Mouse (Mus musculus): ENCODE data around the gene Traf4.

Gene Traf4

DNA sequence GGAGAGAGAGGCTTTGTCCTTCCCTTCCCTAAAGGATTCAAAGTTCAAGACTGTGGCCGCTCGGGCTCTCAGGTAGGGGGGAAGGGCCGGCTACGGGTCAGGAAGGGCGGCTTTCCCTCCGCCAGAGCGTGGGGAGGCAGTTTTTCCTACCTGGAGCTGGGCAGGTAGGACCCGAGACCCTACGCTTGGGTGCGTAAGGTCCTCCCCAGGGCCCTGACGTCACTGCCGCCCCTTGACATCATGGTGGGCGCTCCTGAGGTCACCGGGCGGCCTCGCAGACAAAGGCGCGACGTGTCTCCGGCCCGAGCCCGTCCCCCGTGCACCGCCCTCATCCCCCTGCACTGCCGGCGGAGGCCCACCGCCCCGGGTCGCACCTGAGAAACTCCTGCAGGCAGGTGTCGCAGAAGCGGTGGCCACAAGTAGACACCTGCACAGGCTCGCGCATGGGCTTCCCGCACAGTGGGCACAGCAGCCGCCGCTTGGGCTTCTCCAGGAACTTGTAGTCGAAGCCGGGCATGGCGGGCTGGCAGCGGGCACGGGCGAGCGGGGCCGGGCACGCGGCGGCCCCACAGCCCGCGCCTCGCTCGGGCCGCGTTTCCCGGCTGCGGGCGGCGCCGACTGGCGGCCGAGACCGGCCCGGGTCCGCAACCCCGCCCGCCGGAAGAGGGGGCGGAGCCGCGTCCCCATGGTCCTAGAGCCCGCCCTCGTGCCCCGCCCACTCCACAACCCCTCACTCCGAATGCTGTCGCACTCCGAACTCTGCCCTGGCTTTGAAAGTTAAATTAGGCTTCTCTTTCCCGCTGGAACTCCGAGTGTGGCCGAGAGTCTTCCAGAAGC is at the start of gene Traf4:
Gene Traf4, minus strand, starts transcription at position 666 of the 837 bp plus-strand sequence.
- in situ Hi-C loops (cut with MboI, MseI), result no loop called here

DNA sequence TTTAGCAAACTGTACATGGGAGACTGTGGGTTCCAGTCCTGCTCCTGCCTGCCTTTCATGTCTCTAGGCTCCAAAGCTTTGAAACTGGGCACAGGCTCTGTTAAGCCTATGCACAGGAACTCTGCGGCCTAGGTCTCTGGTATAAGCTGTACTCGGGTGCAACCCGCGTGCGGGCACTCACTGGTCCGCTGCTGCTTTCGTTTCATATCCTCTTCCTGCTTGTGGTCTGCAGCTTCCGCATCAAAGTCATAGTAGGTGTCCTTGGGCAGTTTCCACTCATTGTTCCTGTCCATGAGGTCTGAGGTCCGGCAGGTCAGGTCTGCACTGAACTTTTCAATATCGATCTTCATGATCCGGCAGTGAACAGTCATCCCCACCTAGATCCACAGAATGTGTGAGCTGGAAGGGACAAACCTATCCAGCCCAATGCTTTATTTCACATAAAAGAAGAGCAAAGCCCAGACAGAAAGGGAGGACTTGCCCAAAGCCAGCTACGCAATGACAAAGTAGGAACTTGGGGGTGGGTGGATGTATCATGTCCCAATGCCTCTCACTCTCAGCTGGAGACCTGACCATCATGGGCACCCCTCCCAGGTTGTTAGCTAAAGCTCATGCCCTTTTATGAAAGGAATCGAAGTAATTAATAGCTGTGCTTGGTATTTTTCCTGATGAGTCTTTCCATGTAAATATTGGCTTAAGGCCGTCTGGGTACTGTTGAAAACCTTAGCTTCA is 47.9 kb upstream of the Traf4 start:
- in situ Hi-C loops (cut with MboI, MseI), result no loop called here

DNA sequence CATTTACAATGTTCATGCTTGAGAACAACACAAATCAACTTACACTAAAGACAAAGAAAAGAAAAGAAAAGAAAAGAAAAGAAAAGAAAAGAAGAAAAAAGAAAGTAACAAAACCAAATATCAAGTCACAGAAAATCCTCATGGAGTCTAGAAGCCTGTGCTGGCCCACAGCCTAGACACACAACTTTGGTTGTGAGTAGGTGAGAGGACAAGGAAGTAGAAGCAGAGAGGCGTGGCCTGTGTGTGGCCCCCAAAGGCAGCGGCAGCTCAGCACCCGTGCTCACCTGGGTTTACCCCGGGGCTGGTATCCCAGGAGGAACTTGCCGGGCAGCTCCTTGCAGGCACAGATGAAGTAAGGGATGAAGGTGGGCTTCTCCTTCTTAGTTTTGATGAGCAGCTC is 46.1 kb upstream of the Traf4 start:
- in situ Hi-C loops (cut with MboI, MseI), result no loop called here

DNA sequence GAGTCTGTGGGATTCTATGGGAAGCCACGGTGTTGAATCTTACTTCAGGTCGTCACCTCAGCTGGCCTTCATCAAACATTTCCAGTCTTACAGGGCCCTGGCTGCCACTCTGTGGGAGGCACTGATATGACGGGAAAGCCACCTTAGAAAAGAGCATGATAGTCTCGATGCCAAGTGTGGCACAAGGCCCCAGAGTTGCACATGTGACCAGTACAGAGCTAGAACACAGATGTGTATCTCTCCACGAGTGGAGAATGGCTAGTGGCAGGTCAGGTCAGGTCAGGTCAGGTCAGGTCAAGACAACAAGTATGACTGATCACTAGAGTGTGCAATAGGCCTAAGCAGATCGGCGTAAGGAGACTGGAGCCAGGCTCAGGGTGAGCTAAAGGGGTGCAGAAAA is 45.2 kb upstream of the Traf4 start:
- in situ Hi-C loops (cut with MboI, MseI), result no loop called here

DNA sequence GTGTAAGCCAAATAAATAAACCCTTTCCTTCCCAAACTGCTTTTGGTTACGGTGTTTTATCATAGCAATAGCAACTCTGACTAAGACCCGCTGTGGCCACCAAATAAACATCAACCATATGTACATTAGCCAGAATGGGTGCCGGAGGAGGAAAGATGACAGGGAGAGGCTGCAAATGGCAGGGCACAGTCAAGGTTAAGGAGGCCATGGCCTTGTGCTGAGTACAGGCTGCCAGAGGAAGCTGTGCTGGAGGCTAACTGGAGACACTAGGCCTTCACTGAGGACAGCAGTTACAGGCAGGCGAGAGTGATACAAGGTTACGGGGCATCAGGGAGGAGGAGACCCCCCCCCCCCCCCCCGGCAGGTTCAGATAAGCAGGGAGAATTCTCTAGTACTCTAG is 44.5 kb upstream of the Traf4 start:
- in situ Hi-C loops (cut with MboI, MseI), result no loop called here

DNA sequence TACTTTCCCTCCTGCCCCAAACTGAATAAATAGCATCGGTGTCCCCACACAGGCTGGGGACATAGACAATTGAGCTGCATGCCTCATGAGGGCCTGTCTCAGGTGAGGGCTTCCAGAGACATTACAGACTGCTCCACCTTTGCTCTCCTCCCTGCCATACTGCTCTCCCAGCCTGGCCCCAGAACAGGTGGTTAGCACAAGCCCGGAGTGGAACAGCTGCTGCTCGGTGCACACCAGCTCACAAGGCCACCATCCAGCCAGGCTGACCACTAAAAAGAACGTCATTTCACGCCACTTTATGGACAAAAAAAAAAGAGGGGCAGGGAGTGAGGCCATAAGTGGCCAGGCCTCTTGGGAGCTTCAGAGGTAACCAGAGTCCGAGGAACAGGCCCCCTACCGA is 41.8 kb upstream of the Traf4 start:
- in situ Hi-C loops (cut with MboI, MseI), result no loop called here

DNA sequence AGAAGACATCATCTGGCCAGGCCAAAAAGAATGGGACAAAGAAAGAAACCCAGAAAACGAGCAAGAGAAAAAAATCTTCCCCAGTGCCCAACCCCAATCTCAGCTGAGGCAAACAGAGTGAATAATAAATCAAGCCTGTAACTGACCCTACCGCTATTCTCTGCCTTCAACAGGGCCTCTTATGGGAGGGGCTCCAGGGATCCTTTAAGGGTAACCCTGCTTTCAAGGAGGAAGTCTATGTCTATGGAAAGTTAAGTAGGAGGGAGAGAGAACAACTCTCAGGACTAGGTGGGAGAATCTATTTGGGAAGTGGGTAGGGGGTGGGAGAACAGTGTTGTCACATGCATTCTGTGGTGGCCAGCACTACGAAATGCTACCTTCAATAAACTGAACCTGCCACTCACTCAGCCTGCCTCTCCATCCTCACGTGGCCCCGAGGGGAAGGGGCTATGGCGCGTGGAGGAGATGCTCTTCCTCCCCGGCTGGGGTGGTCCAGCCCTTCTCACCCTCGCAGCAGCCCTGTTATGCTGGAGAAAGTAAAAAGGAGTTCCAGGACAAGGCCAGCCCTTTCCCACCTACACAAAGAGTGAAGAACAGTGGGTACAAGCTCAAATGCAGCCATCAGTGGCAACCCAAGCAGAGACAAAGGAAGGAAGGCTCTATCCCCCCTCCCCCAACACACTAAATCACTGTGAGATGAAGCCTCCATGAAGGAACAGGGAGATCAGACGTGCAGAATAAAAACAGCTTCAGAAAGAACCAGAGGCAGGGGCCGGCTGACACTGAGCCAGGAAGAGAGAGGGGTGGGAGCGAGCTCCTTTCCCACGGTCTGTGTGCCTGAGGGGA is 40.2 kb upstream of the Traf4 start:
- in situ Hi-C loops (cut with MboI, MseI), result no loop called here

DNA sequence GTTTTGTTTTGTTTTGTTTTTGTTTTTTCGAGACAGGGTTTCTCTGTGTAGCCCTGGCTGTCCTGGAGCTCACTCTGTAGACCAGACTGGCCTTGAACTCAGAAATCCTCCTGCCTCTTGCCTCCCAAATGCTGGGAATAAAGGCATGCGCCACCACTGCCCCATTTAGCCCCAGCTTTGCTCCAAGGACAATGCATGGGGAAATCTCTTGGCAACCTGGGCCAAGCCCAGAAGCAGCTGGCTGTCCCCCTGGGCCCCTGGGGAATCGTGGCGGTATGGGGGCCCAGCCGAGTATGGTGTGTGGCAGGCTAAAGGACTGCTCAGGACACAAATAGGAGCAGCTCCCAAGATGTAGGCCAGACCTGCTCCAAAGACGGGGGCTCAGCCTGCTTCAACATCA is 38.9 kb upstream of the Traf4 start:
- in situ Hi-C loops (cut with MboI, MseI), result no loop called here

DNA sequence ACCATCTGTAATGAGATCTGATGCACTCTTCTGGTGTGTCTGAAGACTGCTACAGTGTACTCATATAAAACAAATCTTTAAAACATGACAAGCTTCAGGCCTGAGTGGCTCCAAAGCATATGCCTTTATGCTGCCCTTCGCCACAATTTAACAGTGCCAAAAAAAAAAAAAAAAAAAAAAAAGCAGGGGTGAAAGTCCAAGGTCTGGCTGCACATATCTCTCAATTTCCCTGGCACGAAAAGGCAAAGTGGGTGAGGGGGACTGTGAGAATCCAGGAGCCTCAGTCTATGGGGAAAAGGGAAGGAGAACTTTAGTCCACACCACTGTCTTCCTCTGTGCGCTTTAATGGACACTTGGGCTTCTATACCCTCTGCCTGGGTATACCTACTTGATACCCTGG is 37.0 kb upstream of the Traf4 start:
- in situ Hi-C loops (cut with MboI, MseI), result no loop called here

DNA sequence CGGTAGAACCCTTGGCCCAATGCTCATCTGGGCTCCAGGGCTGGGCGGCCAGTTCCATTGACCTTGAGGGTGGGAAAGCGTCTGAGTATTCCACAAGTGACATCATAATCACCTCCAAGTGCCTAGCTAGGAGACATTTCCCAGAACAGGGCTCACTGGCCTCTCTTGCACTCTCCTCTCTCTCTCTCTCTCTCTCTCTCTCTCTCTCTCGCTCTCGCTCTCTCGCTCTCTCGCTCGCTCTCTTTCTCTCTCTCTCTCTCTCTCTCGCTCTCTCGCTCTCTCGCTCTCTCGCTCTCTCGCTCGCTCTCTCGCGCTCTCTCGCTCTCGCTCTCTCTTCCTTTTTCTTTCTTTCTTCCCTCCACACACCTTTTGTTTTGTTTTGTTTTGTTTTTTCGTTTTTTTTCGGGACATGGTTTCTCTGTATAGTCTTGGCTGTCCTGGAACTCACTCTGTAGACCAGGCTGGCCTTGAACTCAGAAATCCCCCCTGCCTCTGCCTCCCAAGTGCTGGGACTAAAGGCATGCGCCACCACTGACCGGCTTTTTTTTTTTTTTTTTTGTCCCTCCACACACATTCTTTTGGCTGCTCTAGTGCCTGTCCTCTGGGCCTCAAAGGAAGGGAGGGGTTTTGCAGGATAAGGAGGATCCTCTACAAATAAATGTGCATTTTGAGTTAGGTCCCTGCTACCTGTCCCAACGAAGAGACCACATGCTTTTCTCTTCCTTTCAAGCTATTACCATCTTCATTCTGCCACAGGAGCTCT is 29.9 kb upstream of the Traf4 start:
- in situ Hi-C loops (cut with MboI, MseI), result no loop called here

DNA sequence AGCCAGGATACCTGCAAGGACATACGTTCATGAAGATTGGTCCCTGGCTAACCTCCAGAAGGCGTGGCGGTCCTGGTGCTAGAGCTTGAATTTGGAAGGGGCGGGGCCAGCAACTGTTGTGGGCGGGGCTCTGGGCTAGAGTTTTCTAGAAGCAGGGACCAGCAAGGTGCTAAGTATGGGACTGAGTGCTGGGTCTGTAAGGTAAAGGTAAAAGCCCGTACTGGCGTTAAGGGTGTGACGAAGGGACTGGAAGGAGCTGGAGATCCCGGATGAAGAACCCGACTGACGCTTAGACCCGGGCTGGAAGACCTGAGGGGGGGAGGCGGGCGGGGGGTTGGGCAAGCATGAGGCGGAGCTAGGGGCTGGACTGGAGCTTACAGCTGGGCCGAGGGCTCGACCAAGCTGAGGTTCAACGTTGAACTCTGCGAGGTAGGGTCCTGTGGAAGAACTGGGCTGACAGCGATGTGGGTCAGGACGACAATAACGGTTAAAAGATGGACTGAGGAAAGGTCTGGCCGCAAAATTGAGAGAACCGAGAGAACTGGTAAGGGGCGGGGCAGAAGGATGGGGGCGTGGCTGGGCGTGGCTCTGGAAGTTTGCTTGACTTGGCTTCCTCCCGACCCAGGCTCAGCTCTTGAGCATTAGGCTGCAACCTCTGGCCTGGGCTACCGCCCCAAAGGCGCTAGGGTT is 29.2 kb upstream of the Traf4 start:
- in situ Hi-C loops (cut with MboI, MseI), result no loop called here

DNA sequence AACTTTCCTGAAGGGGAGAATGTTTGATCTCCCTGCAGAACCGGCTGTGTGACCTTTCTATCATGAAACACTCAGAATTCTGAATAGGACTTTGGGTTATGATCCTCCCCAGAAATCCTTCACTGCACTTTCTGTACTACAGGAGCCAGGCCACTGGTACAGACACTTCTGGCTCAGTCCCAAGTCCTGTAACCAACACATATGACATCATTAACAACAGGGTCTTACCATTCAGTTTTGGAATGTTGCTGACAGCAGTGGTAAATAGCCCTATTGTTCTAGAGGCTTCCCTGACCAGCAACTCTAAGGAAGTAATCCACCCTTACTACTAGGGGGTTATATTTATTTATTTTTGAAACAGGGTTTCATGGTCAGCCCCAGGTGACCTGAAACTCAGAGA is 27.7 kb upstream of the Traf4 start, which contains the start of gene Proca1:
Gene Proca1, plus strand, starts transcription at position 280 of the 400 bp plus-strand sequence.
- in situ Hi-C loops (cut with MboI, MseI), result no loop called here

DNA sequence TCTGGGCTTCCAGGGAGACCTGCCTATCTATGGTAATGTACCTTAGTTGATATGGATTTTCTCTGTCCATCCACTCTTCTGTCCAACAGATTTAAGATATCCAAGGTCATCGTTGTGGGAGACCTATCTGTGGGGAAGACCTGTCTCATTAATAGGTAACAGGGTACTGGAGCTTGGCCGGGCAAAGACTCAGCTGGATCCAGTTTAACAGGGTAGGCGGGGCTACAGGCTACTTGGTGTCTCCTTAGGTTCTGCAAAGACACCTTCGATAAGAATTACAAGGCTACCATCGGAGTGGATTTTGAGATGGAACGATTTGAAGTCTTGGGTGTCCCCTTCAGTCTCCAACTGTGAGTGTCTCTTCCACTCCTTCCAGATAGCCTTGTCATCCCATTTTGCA is 24.7 kb upstream of the Traf4 start:
- in situ Hi-C loops (cut with MboI, MseI), result no loop called here

DNA sequence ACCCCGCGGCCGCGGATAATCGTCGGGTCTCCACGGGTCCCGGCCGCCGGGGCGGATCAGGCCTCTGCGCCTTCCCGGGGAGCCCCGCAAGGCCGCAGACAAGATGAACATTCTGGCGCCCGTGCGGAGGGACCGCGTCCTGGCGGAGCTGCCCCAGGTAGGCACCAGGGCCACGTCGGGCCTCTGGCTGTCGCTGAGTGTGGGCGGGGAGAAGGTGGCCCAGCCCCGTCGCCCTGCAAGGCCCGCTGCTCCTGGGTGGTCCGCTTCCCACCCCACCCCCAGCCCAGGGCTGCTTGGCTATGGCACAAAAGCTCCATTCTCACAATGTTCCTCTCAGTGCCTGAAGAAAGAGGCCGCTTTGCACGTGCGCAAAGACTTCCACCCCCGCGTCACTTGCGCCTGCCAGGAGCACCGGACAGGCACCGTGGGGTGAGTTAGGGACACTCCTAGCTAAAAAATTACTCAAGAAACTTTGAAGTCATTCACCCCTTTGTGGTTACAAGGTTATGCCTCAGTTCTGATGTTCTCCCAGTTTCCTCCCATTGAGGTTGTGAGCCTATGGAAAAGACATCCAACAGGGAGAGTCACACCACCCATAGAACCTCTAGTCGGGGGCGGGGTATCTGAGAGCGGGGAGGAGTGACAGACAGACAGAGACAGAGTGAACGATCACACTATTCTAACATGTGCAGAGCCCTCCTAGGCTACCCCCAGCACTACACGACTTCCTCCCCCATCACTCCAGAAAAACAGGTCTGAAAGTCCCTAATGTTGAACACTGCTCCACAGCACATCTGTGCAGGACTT is 24.0 kb upstream of the Traf4 start:
- in situ Hi-C loops (cut with MboI, MseI), result loop anchor here (5.0 kb wide), 1 partner anchor 953 kb away; no protein-coding TSS in a partner anchor

DNA sequence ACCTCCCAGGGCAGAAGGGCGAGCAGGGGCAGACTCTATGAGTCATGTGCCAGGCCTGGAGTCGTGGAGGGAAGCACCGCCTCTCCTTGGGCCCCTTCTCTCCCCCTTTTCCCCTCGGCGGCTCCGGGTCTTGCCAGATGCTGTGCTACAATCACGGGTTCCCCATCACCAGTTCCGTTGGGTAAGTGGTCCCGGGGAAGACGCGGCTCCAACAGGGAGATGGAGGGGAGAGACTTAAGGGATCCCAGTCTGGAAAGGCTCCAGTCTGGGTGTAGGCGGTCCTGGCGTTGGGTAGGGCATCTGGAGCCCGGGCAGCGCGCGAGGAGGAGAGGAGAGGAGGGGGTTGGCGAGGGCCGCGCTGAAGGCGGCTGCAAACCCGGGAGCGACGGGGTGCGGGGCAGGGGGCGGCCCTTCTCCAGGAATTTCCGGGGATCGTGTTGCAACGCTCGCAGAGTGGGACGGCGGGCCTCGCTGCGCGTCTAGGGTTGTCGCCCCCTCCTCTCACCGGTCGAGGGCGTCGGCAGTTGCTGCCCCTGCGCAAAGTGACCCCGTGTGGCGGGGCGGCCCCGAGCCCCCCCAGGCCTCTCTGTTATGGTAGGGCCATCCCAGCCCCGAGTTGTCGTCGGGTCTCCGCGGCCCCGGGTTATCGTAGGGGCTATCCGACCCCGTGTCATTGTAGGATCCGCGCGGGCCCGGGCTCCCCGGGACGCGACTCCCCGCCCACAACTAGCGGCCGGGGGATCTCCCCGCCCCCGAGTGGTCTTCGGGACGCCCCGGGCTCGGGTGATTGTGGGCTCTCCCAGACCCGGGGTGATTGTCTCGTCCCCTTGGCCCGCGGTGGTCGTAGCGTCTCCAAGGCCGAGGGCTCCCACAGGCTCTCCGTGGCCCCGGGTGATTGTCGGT is 23.2 kb upstream of the Traf4 start, which contains the start of gene Rab34:
Gene Rab34, plus strand, starts transcription at position 100 of the 903 bp plus-strand sequence.
- in situ Hi-C loops (cut with MboI, MseI), result loop anchor here (5.0 kb wide), 1 partner anchor 954 kb away; no protein-coding TSS in a partner anchor

DNA sequence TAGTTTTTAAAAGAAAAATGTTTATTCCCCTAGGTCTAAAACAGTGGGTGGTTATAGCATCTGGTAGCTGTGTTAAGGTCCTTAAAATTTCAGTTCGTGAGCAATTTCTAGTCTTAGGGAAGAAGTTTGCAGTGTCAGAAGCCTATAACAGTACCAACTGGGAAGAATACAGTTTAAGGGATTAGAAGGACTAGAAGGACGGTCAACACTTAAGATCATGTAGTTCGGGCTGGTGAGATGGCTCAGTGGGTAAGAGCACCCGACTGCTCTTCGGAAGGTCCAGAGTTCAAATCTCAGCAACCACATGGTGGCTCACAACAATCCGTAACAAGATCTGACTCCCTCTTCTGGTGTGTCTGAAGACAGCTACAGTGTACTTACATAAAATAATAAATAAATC is 19.3 kb upstream of the Traf4 start:
- in situ Hi-C loops (cut with MboI, MseI), result loop anchor here (5.0 kb wide), 1 partner anchor 958 kb away; no protein-coding TSS in a partner anchor

DNA sequence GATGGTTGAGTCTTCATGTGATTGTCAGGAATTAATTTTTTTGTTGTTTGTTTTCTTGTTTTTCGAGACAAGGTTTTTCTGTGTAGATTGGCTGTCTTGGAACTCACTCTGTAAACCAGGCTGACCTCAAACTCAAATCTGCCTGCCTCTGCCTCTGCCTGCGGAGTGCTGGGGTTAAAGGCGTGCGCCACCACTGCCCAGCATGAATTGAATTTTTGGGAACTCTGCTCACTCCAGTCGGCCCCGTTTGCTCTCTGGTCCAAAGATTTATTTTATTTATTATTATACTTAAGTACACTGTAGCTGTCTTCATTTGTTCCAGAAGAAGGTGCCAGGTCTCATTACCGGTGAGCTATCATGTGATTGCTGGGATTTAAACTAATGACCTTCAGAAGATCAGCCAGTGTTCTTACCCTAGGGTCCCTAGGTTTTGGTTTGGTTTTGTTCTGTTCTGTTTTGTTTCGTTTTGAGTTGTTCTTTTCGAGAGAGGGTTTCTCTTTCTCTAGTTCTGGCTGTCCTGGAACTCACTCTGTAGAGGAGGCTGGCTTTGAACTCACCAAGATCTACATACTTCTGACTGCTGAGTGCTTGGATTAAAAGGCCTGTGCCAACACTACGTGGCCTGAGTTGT is 18.6 kb upstream of the Traf4 start:
- in situ Hi-C loops (cut with MboI, MseI), result no loop called here

Data from regulatory T cell (primary cell).